Mouse (Mus musculus): ENCODE measurements around the gene Pdzd4.

GRCm38 (mm10) chrX:73864692-73865091, 39.9 kb upstream of the Pdzd4 start:
- no peak for TF ChIP-seq CTCF (IDR thresholded peaks at IDR 0.05; ENCODE audit: low read depth, low read length)
- no peak for TF ChIP-seq TAL1 (conservative IDR thresholded peaks at IDR 0.05; ENCODE audit: low read depth, low read length)
